Mouse (Mus musculus) hindbrain, embryonic 13.5 days (tissue): Measurements from ENCODE around the gene Brinp1. TPM values are rescaled to one million over a fixed set of nuclear protein-coding genes. Genes with fewer than 3 reads are reported as not detected.

ENCODE experiments used
- ATAC-seq: fragments of 200-750 bp; cut with Nextera tagmentation; 2 replicates; pipeline ENCODE4 v1.8.0; 2017; ENCODE audit warnings: moderate TSS enrichment; ENCODE audit not compliant: low FRiP score
- H3K27ac ChIP-seq: fragments of 300-500 bp; sonication (generic); 2 replicates; pipeline ENCODE4 v1.5.1; 2015; ENCODE audit warnings: inconsistent platforms, mild to moderate bottlenecking, moderate library complexity
- H3K27me3 ChIP-seq: fragments of 300-500 bp; sonication (generic); 2 replicates; pipeline ENCODE4 v1.6.1; 2015; ENCODE audit warnings: mild to moderate bottlenecking, inconsistent platforms
- H3K36me3 ChIP-seq: fragments of 300-500 bp; sonication (generic); 2 replicates; pipeline ENCODE4 v1.6.1; 2015; ENCODE audit warnings: mild to moderate bottlenecking, inconsistent platforms
- H3K4me1 ChIP-seq: fragments of 300-500 bp; sonication (generic); replicated peaks from 2 replicates; pipeline ENCODE4 v1.6.1; 2015; ENCODE audit warnings: inconsistent platforms
- H3K4me2 ChIP-seq: fragments of 300-500 bp; sonication (generic); 2 replicates; pipeline ENCODE4 v1.6.1; 2015; ENCODE audit warnings: inconsistent platforms, mild to moderate bottlenecking, moderate library complexity
- H3K4me3 ChIP-seq: fragments of 300-500 bp; sonication (generic); 2 replicates; pipeline ENCODE4 v1.5.1; 2015; ENCODE audit warnings: mild to moderate bottlenecking, inconsistent platforms
- H3K9ac ChIP-seq: fragments of 300-500 bp; sonication (generic); 2 replicates; pipeline ENCODE4 v1.6.1; 2015; ENCODE audit warnings: mild to moderate bottlenecking, inconsistent platforms
- H3K9me3 ChIP-seq: fragments of 300-500 bp; sonication (generic); 2 replicates; pipeline ENCODE4 v1.6.1; 2016; ENCODE audit warnings: inconsistent platforms
- WGBS: fragments of 180-500 bp; shearing (Covaris S2); methylation state at CpG from one replicate; pipeline ENCODE4 v1.1.7; 2015; 5-methylcytosine and 5-hydroxymethylcytosine counted together
- polyA plus RNA-seq: library from polyadenylated mRNA; unstranded; fragments of >200 nt; fragmentation: Nextera tagmentation; extraction: Ambion mirVana; gene quantifications from 2 replicates; pipeline ENCODE4 v1.2.1, GENCODE M21; 2015

Brinp1 gene
- polyA plus RNA-seq, 1 experiment from 2014 or later: 47.3 TPM

- H3K4me1 ChIP-seq: peaks cover 6% of the 10 kb centered on the region; the same call in 1 of the 2 replicates
- no peak for ATAC-seq
Observed at GRCm38 (mm10) chr4:68801923-68802855, 152.0 kb downstream of the Brinp1 start.

GRCm38 (mm10) chr4:68790003-68790402 is 164.2 kb downstream of the Brinp1 start:
- Histone ChIP-seq H3K27ac (no peak overlapping the region; the same call in 1 of the 2 replicates), H3K9me3 (no peaks in the 10 kb centered on the region), H3K4me2 (no peak overlapping the region), H3K36me3 (0 out of 2 replicates have a peak, but pooled peaks cover 3% of the 10 kb centered on the region), H3K9ac (no peak overlapping the region), H3K27me3 (no peaks in the 10 kb centered on the region), H3K4me1 (no peaks in the 10 kb centered on the region), H3K4me3 (no peak overlapping the region)
- 68% methylated on average over 5 of the region's 5 CpGs for WGBS
- ATAC-seq: peak; percentile 68; the same call in 1 of the 2 replicates

More at GRCm38 (mm10) chr4:68801923-68802855, 152.0 kb downstream of the Brinp1 start:
- Histone ChIP-seq H3K36me3 (peaks cover 4% of the 10 kb centered on the region; the same call in 1 of the 2 replicates), H3K4me2 (no peak overlapping the region), H3K27me3 (no peaks in the 10 kb centered on the region), H3K9me3 (no peaks in the 10 kb centered on the region), H3K4me3 (no peak overlapping the region), H3K9ac (no peak overlapping the region), H3K27ac (no peak overlapping the region)
- WGBS: 67% methylated on average over 6 of the region's 6 CpGs

DNA sequence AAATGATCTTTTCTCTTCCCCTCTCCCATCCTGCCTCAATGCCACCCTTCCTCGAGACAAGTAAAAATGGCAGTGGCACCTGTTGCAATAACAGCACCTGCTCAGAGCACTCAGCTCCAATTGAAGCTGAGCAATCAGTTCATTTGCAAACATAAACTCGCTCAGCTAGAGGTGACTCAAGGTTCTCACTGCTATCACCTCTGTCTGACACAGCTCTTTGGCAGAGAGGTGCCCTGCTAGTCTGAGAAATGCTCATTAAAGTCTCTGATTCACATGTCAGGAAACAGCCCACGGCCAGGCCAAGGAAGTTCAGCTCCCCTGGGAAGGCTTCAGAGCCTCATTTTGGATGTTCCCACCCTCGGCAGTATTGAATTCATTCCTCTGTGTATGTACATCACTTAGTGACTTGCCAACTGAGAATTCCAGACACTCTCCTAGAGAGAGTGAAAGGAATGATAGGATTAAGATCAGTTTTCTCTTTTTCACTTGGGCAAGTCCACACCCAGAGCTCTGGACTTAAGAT is 165.7 kb downstream of the Brinp1 start:
- Histone ChIP-seq H3K9me3 (no peaks in the 10 kb centered on the region), H3K4me1 (no peaks in the 10 kb centered on the region), H3K27me3 (no peaks in the 10 kb centered on the region), H3K9ac (no peak overlapping the region), H3K36me3 (0 out of 2 replicates have a peak, but pooled peaks cover 3% of the 10 kb centered on the region), H3K27ac (no peak overlapping the region), H3K4me2 (no peak overlapping the region), H3K4me3 (no peak overlapping the region)
- WGBS: 62% methylated on average over 4 of the region's 4 CpGs
- no peak for ATAC-seq

GRCm38 (mm10) chr4:68787642-68788041 is 166.6 kb downstream of the Brinp1 start:
- Histone ChIP-seq H3K27ac (no peak overlapping the region), H3K9me3 (no peaks in the 10 kb centered on the region), H3K4me3 (no peak overlapping the region), H3K4me1 (no peaks in the 10 kb centered on the region), H3K36me3 (0 out of 2 replicates have a peak, but pooled peaks cover 2% of the 10 kb centered on the region), H3K9ac (no peak overlapping the region), H3K4me2 (no peak overlapping the region), H3K27me3 (no peaks in the 10 kb centered on the region)
- no peak for ATAC-seq
- 83% methylated on average over 2 of the region's 2 CpGs for WGBS

DNA sequence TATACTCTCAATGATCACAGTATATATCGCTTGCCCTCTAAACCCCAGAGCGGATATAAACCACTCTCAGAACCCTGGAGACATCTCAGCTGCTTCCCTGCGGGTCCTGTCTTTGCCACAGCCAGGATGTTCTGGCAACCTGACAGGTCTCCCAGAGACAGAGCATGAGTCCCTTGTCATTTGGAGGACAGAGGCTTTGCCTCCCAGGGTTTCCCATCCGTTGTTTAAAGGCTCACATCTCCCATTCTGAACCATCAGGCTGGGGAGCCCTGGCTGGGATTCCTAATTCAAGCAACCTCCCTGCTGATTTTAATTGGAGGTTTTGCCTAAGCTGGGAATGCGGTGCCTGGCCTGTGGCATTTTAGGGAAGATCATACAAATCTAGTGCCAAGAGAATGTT is 185.9 kb downstream of the Brinp1 start:
- no peak overlapping the region; the same call in 1 of the 2 replicates for H3K27ac ChIP-seq
- WGBS: 42% methylated on average over 5 of the region's 5 CpGs
- ATAC-seq: no peak

GRCm38 (mm10) chr4:68767393-68767792 is 186.8 kb downstream of the Brinp1 start:
- H3K9ac ChIP-seq: no peak overlapping the region
- peaks cover 17% of the 10 kb centered on the region for H3K4me1 ChIP-seq
- H3K36me3 ChIP-seq: peaks cover 6% of the 10 kb centered on the region
- no peak overlapping the region for H3K27ac ChIP-seq
- no peaks in the 10 kb centered on the region for H3K9me3 ChIP-seq
- 64% methylated on average over 5 of the region's 5 CpGs for WGBS
- H3K27me3 ChIP-seq: no peaks in the 10 kb centered on the region
- H3K4me2 ChIP-seq: no peak overlapping the region
- H3K4me3 ChIP-seq: no peak overlapping the region
- ATAC-seq: 0 out of 2 replicates have a peak, but pooled peaks have one; percentile 30

More for the DNA sequence above, 185.9 kb downstream of the Brinp1 start:
- Histone ChIP-seq H3K9ac (no peak overlapping the region), H3K27me3 (no peaks in the 10 kb centered on the region), H3K4me2 (no peak overlapping the region), H3K9me3 (no peaks in the 10 kb centered on the region), H3K4me1 (peaks cover 17% of the 10 kb centered on the region), H3K4me3 (no peak overlapping the region), H3K36me3 (no peaks in the 10 kb centered on the region)

- WGBS: 70% methylated on average over 12 of the region's 12 CpGs
- no peaks in the 10 kb centered on the region for H3K9me3 ChIP-seq
- H3K9ac ChIP-seq: no peak overlapping the region
- ATAC-seq: peak; percentile 78
- H3K4me2 ChIP-seq: no peak overlapping the region
- peaks cover 17% of the 10 kb centered on the region for H3K4me1 ChIP-seq
- no peaks in the 10 kb centered on the region for H3K27me3 ChIP-seq
- H3K4me3 ChIP-seq: no peak overlapping the region
- H3K36me3 ChIP-seq: peaks cover 19% of the 10 kb centered on the region
- 0 out of 2 replicates have a peak overlapping the region, but pooled peaks have one; percentile 0 for H3K27ac ChIP-seq
Observed at GRCm38 (mm10) chr4:68765772-68766573, 188.2 kb downstream of the Brinp1 start.

- ATAC-seq: no peak
- 87% methylated on average over 2 of the region's 2 CpGs for WGBS
- Histone ChIP-seq H3K4me1 (peaks cover 17% of the 10 kb centered on the region), H3K4me2 (no peak overlapping the region), H3K36me3 (peaks cover 24% of the 10 kb centered on the region), H3K9me3 (no peaks in the 10 kb centered on the region), H3K9ac (no peak overlapping the region), H3K4me3 (no peak overlapping the region), H3K27ac (no peak overlapping the region), H3K27me3 (no peaks in the 10 kb centered on the region)
Observed at GRCm38 (mm10) chr4:68764937-68765336, 189.3 kb downstream of the Brinp1 start.

- no peaks in the 10 kb centered on the region for H3K9me3 ChIP-seq
- H3K27me3 ChIP-seq: no peaks in the 10 kb centered on the region
- H3K27ac ChIP-seq: no peak overlapping the region
- 39% methylated on average over 1 of the region's 1 CpGs for WGBS
- no peak overlapping the region for H3K9ac ChIP-seq
- no peak overlapping the region for H3K4me3 ChIP-seq
- no peak for ATAC-seq
- H3K36me3 ChIP-seq: no peaks in the 10 kb centered on the region
- H3K4me1 ChIP-seq: no peaks in the 10 kb centered on the region
- H3K4me2 ChIP-seq: no peak overlapping the region
Observed at GRCm38 (mm10) chr4:68720983-68721382, 233.2 kb downstream of the Brinp1 start.
